Mouse (Mus musculus) left cerebral cortex, postnatal 14 days (tissue): ENCODE measurements at regions not wholly inside any gene's neighbourhood (a gene's known extent, or its start where the extent isn't known, plus 50 kb on each side); places are given as distances from the start of the nearest gene placed in this dataset.

Experiments used
- DNase-seq, 2 experiments: peaks; one replicate each; pipeline ENCODE4 v3.0.0; 2021 to 2022; ENCODE audit warnings: low spot score in 2 of 2, mixed read lengths in 1 of 2
- intact Hi-C: fragments of 180-260 bp; cut with DNase I; formaldehyde crosslinking; loops from one replicate; pipeline ENCODE4 v1.15.1; 2025

DNA sequence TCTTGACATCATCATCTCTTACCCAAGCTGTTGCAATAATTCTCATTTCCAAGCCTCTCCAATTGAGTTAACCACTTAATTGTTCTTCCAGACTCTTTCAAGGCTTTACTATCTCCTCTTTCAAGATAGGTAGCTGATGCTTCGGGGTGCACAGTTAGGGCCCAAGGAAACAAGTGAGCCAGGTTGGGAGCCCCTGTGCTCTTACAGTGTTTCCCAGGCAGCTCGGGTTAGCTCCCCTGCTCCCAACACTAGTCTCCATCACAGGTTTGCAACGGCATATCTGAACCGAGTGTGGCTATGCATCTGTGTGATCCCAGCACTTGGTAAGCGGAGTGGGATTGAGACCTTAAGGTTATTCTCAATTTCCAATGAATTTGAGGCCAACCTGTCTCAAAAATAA is 68.6 kb upstream of the Usp24 start:
- intact Hi-C loops = no loop called here

GRCm38 (mm10) chr4:106248272-106248671 is 67.7 kb upstream of the Usp24 start:
- DNase-seq = no peak

More for the DNA sequence above, 68.6 kb upstream of the Usp24 start:
- DNase-seq = no peak

DNA sequence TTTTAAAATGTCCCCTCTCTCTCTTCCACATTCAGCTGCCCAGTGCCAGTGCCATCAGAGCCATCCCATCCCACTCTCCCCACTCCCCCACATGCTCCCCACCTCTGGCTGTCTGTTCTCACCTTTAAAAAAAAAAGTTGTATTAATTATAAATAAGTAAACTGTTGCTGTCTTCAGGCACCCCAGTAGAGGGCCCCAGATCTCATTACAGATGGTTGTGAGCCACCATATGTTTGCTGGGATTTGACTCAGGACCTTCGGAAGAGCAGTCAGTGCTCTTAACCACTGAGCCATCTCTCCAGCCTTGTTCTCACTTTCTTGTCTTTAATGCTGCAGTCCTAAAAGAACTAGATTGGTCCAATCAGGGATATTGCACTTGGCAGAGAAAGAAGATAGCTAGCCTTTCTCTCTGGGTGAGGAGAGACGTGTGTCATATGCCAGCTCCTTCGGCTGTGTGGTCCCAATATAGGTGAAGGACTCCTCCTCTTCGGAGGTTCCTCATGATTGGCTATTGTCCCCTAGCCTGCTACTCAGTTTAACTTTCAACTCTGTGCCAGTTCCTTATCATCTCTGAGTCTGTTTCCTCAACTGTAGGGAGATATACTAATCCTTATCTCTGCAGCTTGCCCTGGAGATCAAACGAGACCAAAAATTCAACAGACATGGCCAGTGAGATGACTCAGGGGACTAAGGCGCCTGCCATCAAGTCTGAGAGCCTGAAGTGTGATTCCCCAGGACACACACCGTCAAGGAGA is 66.8 kb upstream of the Usp24 start:
- no peak for DNase-seq
- intact Hi-C loops = no loop called here

More at GRCm38 (mm10) chr4:106248272-106248671, 67.7 kb upstream of the Usp24 start:
- intact Hi-C loops = no loop called here

- intact Hi-C loops = no loop called here
- no peak for DNase-seq
Observed at GRCm38 (mm10) chr4:106250048-106250447, 66.0 kb upstream of the Usp24 start.

DNA sequence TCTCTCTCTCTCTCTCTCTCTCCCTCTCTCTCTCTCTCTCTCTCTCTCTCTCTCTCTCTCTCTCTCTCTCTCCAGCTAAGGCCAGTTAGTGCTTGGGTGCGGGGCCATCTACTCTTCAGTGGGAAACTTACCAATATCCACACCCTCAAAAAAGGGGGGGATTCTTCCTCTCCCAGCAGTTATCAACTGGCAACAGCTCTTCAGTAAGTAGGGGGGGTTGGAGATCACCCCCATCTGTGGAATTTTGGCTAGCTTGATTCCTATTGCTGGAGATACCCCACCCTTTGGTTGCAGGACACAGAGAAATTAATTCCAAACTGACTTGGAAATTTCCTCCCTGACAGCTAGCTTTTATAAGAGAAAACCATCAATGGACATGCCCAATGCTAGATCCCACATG is 64.6 kb upstream of the Usp24 start:
- DNase-seq = no peak
- intact Hi-C loops = no loop called here

GRCm38 (mm10) chr4:106252946-106253345 is 63.1 kb upstream of the Usp24 start:
- no peak for DNase-seq
- intact Hi-C loops = no loop called here

GRCm38 (mm10) chr4:106254761-106255475 is 61.1 kb upstream of the Usp24 start:
- intact Hi-C loops = no loop called here
- DNase-seq = no peak

DNA sequence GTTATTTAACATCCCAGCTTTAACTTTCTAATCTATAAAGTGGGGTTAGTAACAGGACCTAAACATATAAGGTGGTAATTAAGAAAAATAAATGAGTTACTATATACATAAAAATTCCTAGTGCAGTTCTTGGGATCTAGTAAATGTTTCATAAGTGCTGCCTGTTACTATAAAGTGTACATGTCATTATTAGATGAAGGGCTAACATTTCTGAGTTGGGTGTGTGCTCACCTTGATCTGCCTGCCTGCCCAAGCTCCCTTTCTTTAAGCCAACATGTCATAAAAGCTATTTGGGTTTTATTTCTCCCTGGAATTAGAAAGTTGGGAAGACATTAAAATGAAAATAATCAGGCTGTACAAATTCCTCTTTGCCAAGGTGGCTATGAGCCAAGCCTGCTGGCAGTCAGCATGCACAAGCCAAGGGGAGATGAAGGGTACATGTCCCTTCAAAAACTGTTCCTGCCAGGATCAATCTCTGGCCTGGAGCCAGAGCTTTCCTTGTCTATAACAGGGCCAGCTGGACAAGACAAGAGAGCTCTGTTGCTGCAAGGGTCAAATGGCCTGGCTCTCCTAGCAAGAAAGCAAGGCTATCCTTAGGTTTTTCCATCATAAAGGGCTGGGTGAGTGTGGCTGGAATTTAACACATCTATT is 59.9 kb upstream of the Usp24 start:
- intact Hi-C loops = no loop called here
- DNase-seq = peak; percentile 68 to 71

GRCm38 (mm10) chr4:106261404-106261803 is 54.6 kb upstream of the Usp24 start:
- intact Hi-C loops = no loop called here
- no peak for DNase-seq

DNA sequence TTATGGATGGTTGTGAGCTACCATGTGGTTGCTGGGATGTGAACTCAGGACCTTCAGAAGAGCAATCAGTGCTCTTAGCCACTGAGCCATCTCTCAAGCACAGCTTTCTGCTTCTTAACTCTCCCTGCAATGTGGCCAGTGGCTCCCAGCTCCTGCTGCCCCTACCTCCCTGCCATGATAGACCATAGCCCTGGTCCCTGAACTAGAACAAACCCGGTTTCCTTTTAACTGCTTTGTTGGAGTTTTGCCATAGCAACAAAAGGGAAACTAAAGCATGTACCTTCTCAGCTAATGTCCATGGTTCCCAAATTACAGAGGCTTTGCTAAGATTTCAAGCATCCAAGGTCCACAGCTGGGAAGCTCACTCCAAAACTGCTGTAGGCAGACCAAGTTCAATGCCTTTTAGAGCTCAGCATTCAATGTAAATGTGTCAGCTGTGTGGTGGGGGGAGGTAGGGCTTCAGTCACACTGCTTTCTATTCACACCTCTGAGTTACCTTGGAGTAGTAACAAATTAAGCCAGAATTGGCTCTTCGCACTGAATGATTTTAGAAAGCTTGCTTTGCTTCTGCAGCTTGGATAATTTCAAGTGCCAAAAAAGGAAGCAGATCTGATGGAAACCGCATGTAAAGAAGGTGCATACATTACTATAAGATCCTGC is 54.0 kb upstream of the Usp24 start:
- DNase-seq = peak; percentile 47 to 77
- intact Hi-C loops = no loop called here

GRCm38 (mm10) chr4:106262751-106263725 is 53.0 kb upstream of the Usp24 start:
- intact Hi-C loops = no loop called here
- DNase-seq = no peak
